Mouse (Mus musculus) testis, adult 2 months (tissue): ENCODE results near the gene Fcrl1.
"Not testable (repeated sequence)": the region's sequence is repeated elsewhere in the genome, so short reads cannot be mapped to it uniquely, and the experiment has no call there.

ENCODE experiments used
- CTCF ChIP-seq: fragments of 200-500 bp; IDR thresholded peaks from 2 replicates; pipeline ENCODE4 v1.5.1; 2012; ENCODE audit warnings: low read depth, mild to moderate bottlenecking, inconsistent platforms, low read length, moderate library complexity; ENCODE audit not compliant: control insufficient read depth, insufficient read depth, insufficient replicate concordance
- POLR2A ChIP-seq: fragments of 200-500 bp; IDR thresholded peaks from 2 replicates; pipeline ENCODE4 v1.6.1; 2012; ENCODE audit warnings: low read depth, mild to moderate bottlenecking, inconsistent platforms, low read length, moderate library complexity; ENCODE audit not compliant: control insufficient read depth

- not testable (repeated sequence) for TF ChIP-seq CTCF, POLR2A
These were observed 3.6 kb downstream of the Fcrl1 start for GRCm38 (mm10) chr3:87379641-87380315.
